Mouse (Mus musculus): ENCODE measurements around the gene Cgnl1. TPM values are rescaled to one million over a fixed set of nuclear protein-coding genes. Genes with fewer than 3 reads are reported as not detected.
A peak's percentile ranks its signal among the peaks of the same experiment; 100 is the strongest.

Cgnl1 gene
- polyA plus RNA-seq, 1 experiment from 2014 or later: 25.3 TPM

DNA sequence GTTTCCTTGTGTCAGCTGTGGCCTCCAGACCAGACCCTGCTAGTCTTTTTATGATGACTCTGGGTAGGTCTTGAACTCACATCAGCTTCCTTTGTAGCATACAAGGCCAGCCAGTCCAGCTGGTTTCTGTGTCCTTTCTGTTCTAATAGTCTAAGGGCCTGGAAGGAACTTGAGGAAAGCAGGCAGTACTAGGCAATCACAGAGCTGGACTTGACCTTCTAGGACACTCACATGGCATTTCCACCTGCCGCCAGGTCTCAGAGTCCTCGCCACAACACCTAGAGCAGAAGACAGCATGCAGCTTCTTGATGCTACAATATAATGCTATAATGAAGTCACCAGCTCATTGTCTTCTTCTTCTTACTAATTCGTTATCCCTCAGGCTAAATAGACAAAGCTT is 106.5 kb downstream of the Cgnl1 start:
- Histone ChIP-seq H3K4me2 (ENCODE audit: low read depth, low read length) (no peak overlapping the region), H3K27ac (ENCODE audit: low read length) (no peak overlapping the region), H3K4me3 (ENCODE audit: low read length) (no peak overlapping the region), H3K27me3 (ENCODE audit: control insufficient read depth, insufficient read depth, low read length) (no peaks in the 10 kb centered on the region), H3K9me3 (replicated peaks; ENCODE audit: control insufficient read depth, low read length) (no peaks in the 10 kb centered on the region), H3K36me3 (ENCODE audit: control insufficient read depth, insufficient read depth) (no peaks in the 10 kb centered on the region), H3K9ac (ENCODE audit: low read length) (no peak overlapping the region), H3K4me1 (ENCODE audit: control insufficient read depth, insufficient read depth, low read length) (peaks cover 53% of the 10 kb centered on the region)
- 97% methylated on average over 3 of the region's 3 CpGs for WGBS
- ATAC-seq (replicated peaks; ENCODE audit: extremely low read depth, insufficient read depth, low FRiP score): no peak

DNA sequence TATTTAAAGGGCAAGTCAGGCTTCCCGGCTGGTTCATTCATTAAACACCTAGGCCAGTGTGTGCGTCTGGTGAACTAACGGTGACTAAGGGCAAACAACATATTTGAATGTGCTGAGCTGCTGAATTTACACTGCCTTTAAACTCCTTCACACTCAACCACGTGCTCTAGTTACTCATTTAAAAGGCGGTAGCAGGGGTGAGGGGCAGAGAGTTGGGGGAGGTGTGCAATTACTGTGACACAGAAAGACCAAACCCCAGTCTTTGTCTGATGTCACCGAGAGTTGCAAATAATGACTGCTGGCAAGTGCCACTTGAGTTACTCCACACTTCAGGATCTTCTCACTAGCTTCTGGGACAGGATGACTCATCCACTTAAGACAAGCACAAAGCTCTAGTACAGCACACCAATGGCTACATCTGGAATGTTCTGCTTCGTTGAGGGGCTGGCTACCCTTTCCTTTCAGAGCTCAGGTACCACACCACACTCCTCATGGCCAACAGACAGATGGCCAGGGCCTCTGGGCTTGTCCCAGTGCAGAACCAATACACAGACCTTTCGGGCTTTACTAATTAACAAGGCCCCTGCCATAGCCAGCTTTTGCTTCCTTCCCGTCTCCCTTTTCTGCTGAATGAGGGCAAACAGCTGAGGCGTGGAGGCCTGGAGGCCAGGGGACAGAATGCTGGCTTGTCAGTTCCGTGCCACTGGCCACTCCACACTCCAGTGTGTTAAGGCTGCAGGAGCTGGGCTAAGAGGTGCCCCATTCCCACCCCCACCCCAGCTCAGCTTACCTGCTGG is 107.8 kb downstream of the Cgnl1 start:
- WGBS: 39% methylated on average over 11 of the region's 11 CpGs
- H3K4me2 ChIP-seq (ENCODE audit: low read depth, low read length): no peak overlapping the region
- peak; percentile 23; the same call in 1 of the 2 replicates for ATAC-seq (replicated peaks; ENCODE audit: extremely low read depth, insufficient read depth, low FRiP score)
- no peaks in the 10 kb centered on the region for H3K36me3 ChIP-seq (ENCODE audit: control insufficient read depth, insufficient read depth)
- peaks cover 49% of the 10 kb centered on the region for H3K4me1 ChIP-seq (ENCODE audit: control insufficient read depth, insufficient read depth, low read length)
- H3K9ac ChIP-seq (ENCODE audit: low read length): no peak overlapping the region
- H3K27ac ChIP-seq (ENCODE audit: low read length): peak overlapping the region; percentile 54
- H3K9me3 ChIP-seq (replicated peaks; ENCODE audit: control insufficient read depth, low read length): no peaks in the 10 kb centered on the region
- H3K27me3 ChIP-seq (ENCODE audit: control insufficient read depth, insufficient read depth, low read length): no peaks in the 10 kb centered on the region
- no peak overlapping the region for H3K4me3 ChIP-seq (ENCODE audit: low read length)

DNA sequence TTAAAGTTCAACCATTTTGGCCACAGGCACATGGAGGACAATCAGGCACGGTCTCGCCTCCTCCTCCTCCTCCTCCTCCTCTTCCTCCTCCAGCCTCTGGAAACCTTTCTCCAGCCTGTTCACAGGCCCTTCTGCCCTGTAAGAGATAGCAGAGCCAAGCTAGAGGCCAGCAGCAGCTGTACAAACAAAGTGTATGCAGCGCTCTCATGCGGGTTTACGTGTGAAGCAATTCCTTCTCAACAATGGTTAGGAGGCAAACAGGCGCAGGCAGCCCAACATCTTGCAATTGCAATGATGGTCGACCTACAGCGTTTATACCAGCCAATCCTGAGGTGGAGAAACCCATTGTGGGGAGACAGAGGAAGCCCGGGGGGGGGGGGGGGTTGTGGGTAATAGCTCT is 110.9 kb downstream of the Cgnl1 start:
- Histone ChIP-seq H3K9me3 (replicated peaks; ENCODE audit: control insufficient read depth, low read length) (peaks cover 4% of the 10 kb centered on the region; the same call in 1 of the 2 replicates), H3K4me1 (ENCODE audit: control insufficient read depth, insufficient read depth, low read length) (peaks cover 29% of the 10 kb centered on the region), H3K9ac (ENCODE audit: low read length) (no peak overlapping the region), H3K36me3 (ENCODE audit: control insufficient read depth, insufficient read depth) (peaks cover 2% of the 10 kb centered on the region; the same call in 1 of the 2 replicates), H3K27me3 (ENCODE audit: control insufficient read depth, insufficient read depth, low read length) (no peaks in the 10 kb centered on the region), H3K4me3 (ENCODE audit: low read length) (no peak overlapping the region), H3K4me2 (ENCODE audit: low read depth, low read length) (no peak overlapping the region), H3K27ac (ENCODE audit: low read length) (peak overlapping the region; percentile 53)
- 24% methylated on average over 9 of the region's 9 CpGs for WGBS
- peak; percentile 50; the same call in 1 of the 2 replicates for ATAC-seq (replicated peaks; ENCODE audit: extremely low read depth, insufficient read depth, low FRiP score)

DNA sequence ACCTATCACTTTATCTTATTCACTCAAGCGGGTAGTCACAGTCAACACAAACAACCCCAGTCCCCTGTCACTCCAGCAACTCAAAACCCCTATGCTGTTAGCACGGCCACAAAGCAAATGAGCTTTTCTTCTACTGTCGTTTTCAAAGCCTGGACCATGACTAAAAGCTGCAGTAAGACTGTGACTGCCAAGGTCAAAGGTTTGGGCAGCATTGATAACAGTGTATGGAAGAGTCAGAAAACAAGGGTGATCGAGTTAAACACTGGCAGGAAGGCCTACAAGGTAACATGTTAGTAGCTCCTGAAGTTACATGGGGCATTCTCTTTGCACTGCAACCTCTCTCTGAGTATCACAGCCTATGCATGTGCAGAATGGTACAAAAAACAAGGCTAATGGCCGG is 111.7 kb downstream of the Cgnl1 start:
- Histone ChIP-seq H3K9ac (ENCODE audit: low read length) (0 out of 2 replicates have a peak overlapping the region, but pooled peaks have one; percentile 2), H3K27me3 (ENCODE audit: control insufficient read depth, insufficient read depth, low read length) (no peaks in the 10 kb centered on the region), H3K4me2 (ENCODE audit: low read depth, low read length) (no peak overlapping the region), H3K9me3 (replicated peaks; ENCODE audit: control insufficient read depth, low read length) (peaks cover 4% of the 10 kb centered on the region; the same call in 1 of the 2 replicates), H3K4me1 (ENCODE audit: control insufficient read depth, insufficient read depth, low read length) (peaks cover 29% of the 10 kb centered on the region), H3K27ac (ENCODE audit: low read length) (peak overlapping the region; percentile 53), H3K36me3 (ENCODE audit: control insufficient read depth, insufficient read depth) (peaks cover 2% of the 10 kb centered on the region; the same call in 1 of the 2 replicates), H3K4me3 (ENCODE audit: low read length) (no peak overlapping the region)
- ATAC-seq (replicated peaks; ENCODE audit: extremely low read depth, insufficient read depth, low FRiP score): no peak
- WGBS: 65% methylated on average over 5 of the region's 5 CpGs

DNA sequence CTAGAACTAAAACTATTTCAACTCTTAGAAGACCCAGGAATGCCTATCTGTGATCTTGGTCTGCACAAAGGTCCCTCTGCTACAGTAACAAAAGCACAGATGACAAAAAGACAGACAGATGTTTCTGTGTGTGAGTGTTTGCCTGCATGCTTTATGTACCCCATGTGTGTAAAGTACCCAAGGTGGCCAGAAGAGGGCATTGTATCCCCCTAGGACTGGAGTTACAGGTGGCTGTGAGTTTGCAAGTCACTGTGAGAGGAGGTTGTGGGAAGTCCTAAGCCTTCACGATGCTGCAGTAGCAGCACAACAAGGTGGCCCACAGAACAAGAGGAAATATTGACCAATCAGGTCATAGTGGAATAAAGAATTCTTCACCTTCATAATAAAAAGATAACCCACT is 114.2 kb downstream of the Cgnl1 start:
- no peak overlapping the region for H3K4me3 ChIP-seq (ENCODE audit: low read length)
- ATAC-seq (replicated peaks; ENCODE audit: extremely low read depth, insufficient read depth, low FRiP score): no peak
- H3K36me3 ChIP-seq (ENCODE audit: control insufficient read depth, insufficient read depth): peaks cover 6% of the 10 kb centered on the region
- H3K27ac ChIP-seq (ENCODE audit: low read length): no peak overlapping the region
- H3K9ac ChIP-seq (ENCODE audit: low read length): no peak overlapping the region
- peaks cover 4% of the 10 kb centered on the region; the same call in 1 of the 2 replicates for H3K9me3 ChIP-seq (replicated peaks; ENCODE audit: control insufficient read depth, low read length)
- H3K27me3 ChIP-seq (ENCODE audit: control insufficient read depth, insufficient read depth, low read length): no peaks in the 10 kb centered on the region
- H3K4me1 ChIP-seq (ENCODE audit: control insufficient read depth, insufficient read depth, low read length): peaks cover 15% of the 10 kb centered on the region
- H3K4me2 ChIP-seq (ENCODE audit: low read depth, low read length): no peak overlapping the region
- 93% methylated on average over 1 of the region's 1 CpGs for WGBS

DNA sequence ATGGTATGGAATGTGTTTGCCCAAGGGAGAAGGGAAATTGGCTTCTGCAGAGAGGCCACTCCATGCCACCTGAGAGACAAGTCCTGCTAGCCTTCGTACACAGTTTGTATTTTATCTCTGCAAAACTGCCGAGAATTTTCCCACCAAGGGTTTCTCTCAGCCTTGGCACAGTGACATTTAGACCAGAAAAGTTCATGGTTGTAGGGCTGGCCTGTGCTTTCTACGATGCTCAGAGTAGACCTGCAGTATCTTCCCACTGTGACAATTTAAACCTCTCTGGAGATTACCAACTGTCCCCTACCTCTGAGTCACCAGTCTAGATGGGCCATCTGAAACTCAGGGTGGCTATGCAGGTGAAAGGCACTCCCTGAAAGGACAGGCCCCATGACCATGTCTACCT is 116.5 kb downstream of the Cgnl1 start:
- WGBS: 50% methylated on average over 3 of the region's 3 CpGs
- no peak for ATAC-seq (replicated peaks; ENCODE audit: extremely low read depth, insufficient read depth, low FRiP score)
- Histone ChIP-seq H3K9me3 (replicated peaks; ENCODE audit: control insufficient read depth, low read length) (peaks cover 4% of the 10 kb centered on the region; the same call in 1 of the 2 replicates), H3K9ac (ENCODE audit: low read length) (no peak overlapping the region), H3K4me1 (ENCODE audit: control insufficient read depth, insufficient read depth, low read length) (peaks cover 1% of the 10 kb centered on the region), H3K4me3 (ENCODE audit: low read length) (no peak overlapping the region), H3K27me3 (ENCODE audit: control insufficient read depth, insufficient read depth, low read length) (no peaks in the 10 kb centered on the region), H3K4me2 (ENCODE audit: low read depth, low read length) (no peak overlapping the region), H3K27ac (ENCODE audit: low read length) (no peak overlapping the region), H3K36me3 (ENCODE audit: control insufficient read depth, insufficient read depth) (peaks cover 14% of the 10 kb centered on the region)

DNA sequence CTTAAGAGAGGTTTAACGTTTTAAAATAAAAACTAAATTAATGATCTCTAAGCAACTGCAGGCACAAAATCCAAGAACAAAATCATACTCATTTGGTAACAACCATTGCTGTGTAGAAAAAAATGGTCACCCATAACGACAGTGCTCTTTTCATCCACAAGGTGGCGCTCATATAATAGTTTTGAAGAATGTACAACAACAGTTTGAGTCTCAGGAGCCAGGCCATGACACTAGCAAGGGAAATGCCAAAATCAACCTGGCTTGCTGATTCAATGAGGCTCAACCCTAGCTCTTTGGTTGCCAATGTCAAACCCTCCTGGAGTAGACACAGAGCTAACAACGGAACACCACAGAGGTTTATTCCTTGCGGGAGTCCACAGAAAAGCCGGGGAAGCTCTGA is 125.3 kb downstream of the Cgnl1 start:
- 0 out of 2 replicates have a peak, but pooled peaks have one; percentile 42 for ATAC-seq (replicated peaks; ENCODE audit: extremely low read depth, insufficient read depth, low FRiP score)
- WGBS: 29% methylated on average over 6 of the region's 6 CpGs
- no peak overlapping the region for H3K4me3 ChIP-seq (ENCODE audit: low read length)
- H3K27ac ChIP-seq (ENCODE audit: low read length): peak overlapping the region; percentile 19; the same call in 1 of the 2 replicates
- H3K9ac ChIP-seq (ENCODE audit: low read length): no peak overlapping the region
- no peaks in the 10 kb centered on the region for H3K4me1 ChIP-seq (ENCODE audit: control insufficient read depth, insufficient read depth, low read length)
- H3K27me3 ChIP-seq (ENCODE audit: control insufficient read depth, insufficient read depth, low read length): no peaks in the 10 kb centered on the region
- H3K4me2 ChIP-seq (ENCODE audit: low read depth, low read length): no peak overlapping the region
- H3K9me3 ChIP-seq (replicated peaks; ENCODE audit: control insufficient read depth, low read length): peaks cover 8% of the 10 kb centered on the region; the same call in 1 of the 2 replicates
- H3K36me3 ChIP-seq (ENCODE audit: control insufficient read depth, insufficient read depth): peaks cover 22% of the 10 kb centered on the region

DNA sequence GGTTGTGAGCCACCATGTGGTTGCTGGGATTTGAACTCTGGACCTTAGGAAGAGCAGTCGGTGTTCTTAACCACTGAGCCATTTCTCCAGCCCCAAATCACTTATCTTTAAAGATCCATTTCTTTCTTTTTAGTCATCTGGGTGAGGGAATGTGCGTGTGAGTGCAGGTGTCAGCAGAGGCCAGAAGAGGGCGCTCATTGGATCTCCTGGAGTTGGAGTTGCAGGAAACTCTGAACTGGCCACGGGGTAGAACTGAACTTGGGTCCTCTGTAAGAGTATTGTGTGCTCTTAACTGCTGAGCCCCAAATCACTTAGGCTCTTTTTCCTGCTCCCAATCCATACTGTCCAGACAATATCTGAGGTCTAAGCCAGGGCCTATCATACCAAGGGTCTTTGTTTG is 127.8 kb downstream of the Cgnl1 start:
- peaks cover 8% of the 10 kb centered on the region; the same call in 1 of the 2 replicates for H3K9me3 ChIP-seq (replicated peaks; ENCODE audit: control insufficient read depth, low read length)
- H3K4me1 ChIP-seq (ENCODE audit: control insufficient read depth, insufficient read depth, low read length): no peaks in the 10 kb centered on the region
- peaks cover 19% of the 10 kb centered on the region for H3K36me3 ChIP-seq (ENCODE audit: control insufficient read depth, insufficient read depth)
- no peak overlapping the region for H3K9ac ChIP-seq (ENCODE audit: low read length)
- no peak overlapping the region for H3K27ac ChIP-seq (ENCODE audit: low read length)
- no peak for ATAC-seq (replicated peaks; ENCODE audit: extremely low read depth, insufficient read depth, low FRiP score)
- 90% methylated on average over 4 of the region's 4 CpGs for WGBS
- no peak overlapping the region for H3K4me3 ChIP-seq (ENCODE audit: low read length)
- no peak overlapping the region for H3K4me2 ChIP-seq (ENCODE audit: low read depth, low read length)
- H3K27me3 ChIP-seq (ENCODE audit: control insufficient read depth, insufficient read depth, low read length): no peaks in the 10 kb centered on the region

DNA sequence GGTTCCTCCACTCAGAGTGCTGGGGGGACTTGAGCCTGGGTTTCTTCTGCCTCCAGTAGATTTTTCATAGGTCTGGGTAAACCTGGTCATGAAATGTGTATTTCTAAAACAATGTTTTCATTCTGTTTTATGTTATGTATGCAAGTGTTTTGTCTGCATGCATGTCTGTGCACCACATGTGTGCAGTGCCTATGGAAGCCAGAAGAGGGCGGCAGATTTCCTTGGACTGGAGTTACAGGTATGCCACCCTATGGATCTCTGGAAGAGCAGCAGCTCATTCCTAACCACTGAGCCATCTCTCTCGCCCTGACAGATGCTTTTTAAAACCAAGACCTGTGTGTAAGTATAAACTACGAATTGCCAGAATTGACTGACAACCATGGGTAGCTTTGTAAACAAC is 129.1 kb downstream of the Cgnl1 start:
- 94% methylated on average over 3 of the region's 3 CpGs for WGBS

More for the DNA sequence above, 129.1 kb downstream of the Cgnl1 start:
- no peaks in the 10 kb centered on the region for H3K4me1 ChIP-seq (ENCODE audit: control insufficient read depth, insufficient read depth, low read length)
- H3K9ac ChIP-seq (ENCODE audit: low read length): no peak overlapping the region
- ATAC-seq (replicated peaks; ENCODE audit: extremely low read depth, insufficient read depth, low FRiP score): no peak
- no peaks in the 10 kb centered on the region for H3K27me3 ChIP-seq (ENCODE audit: control insufficient read depth, insufficient read depth, low read length)
- peaks cover 8% of the 10 kb centered on the region; the same call in 1 of the 2 replicates for H3K9me3 ChIP-seq (replicated peaks; ENCODE audit: control insufficient read depth, low read length)
- no peak overlapping the region for H3K4me2 ChIP-seq (ENCODE audit: low read depth, low read length)
- no peak overlapping the region for H3K4me3 ChIP-seq (ENCODE audit: low read length)
- H3K36me3 ChIP-seq (ENCODE audit: control insufficient read depth, insufficient read depth): peaks cover 19% of the 10 kb centered on the region
- H3K27ac ChIP-seq (ENCODE audit: low read length): no peak overlapping the region
